Mouse (Mus musculus): ENCODE measurements at regions not wholly inside any gene's neighbourhood (a gene's known extent, or its start where the extent isn't known, plus 50 kb on each side); places are given as distances from the start of the nearest gene placed in this dataset.

- TF ChIP-seq CTCF (IDR thresholded peaks at IDR 0.05; ENCODE audit: low read depth) (no peak), EP300 (IDR thresholded peaks at IDR 0.05; ENCODE audit: low read depth) (no peak)
Observed at GRCm38 (mm10) chr9:34423062-34423461, 62.6 kb upstream of the Kirrel3 start.

Data from heart, postnatal 0 days (tissue).